Mouse (Mus musculus): ENCODE measurements at regions not wholly inside any gene's neighbourhood (a gene's known extent, or its start where the extent isn't known, plus 50 kb on each side); places are given as distances from the start of the nearest gene placed in this dataset.

- 97% methylated on average over 2 of the region's 2 CpGs for WGBS
- Histone ChIP-seq H3K9me3 (replicated peaks; ENCODE audit: control insufficient read depth, low read length) (no peaks in the 10 kb centered on the region), H3K4me2 (ENCODE audit: low read length) (no peak overlapping the region), H3K4me1 (ENCODE audit: control insufficient read depth, insufficient read depth, low read length) (no peaks in the 10 kb centered on the region), H3K9ac (ENCODE audit: low read length) (no peak overlapping the region), H3K27me3 (replicated peaks; ENCODE audit: control insufficient read depth, insufficient read depth, low read length) (no peaks in the 10 kb centered on the region), H3K36me3 (ENCODE audit: control insufficient read depth, insufficient read depth, low read length) (no peaks in the 10 kb centered on the region), H3K27ac (ENCODE audit: low read depth, low read length) (no peak overlapping the region), H3K4me3 (ENCODE audit: low read depth, low read length) (no peak overlapping the region)
- ATAC-seq (no peak), DNase-seq (ENCODE audit: low spot score) (no peak)
Observed at GRCm38 (mm10) chr16:46619871-46620270, 121.5 kb upstream of the Nectin3 start.

- Histone ChIP-seq H3K4me1 (ENCODE audit: control insufficient read depth, insufficient read depth, low read length) (no peaks in the 10 kb centered on the region), H3K4me2 (ENCODE audit: low read length) (no peak overlapping the region), H3K9ac (ENCODE audit: low read length) (no peak overlapping the region), H3K9me3 (replicated peaks; ENCODE audit: control insufficient read depth, low read length) (no peaks in the 10 kb centered on the region), H3K36me3 (ENCODE audit: control insufficient read depth, insufficient read depth, low read length) (no peaks in the 10 kb centered on the region), H3K27ac (ENCODE audit: low read depth, low read length) (no peak overlapping the region), H3K27me3 (replicated peaks; ENCODE audit: control insufficient read depth, insufficient read depth, low read length) (no peaks in the 10 kb centered on the region), H3K4me3 (ENCODE audit: low read depth, low read length) (no peak overlapping the region)
- DNase-seq (ENCODE audit: low spot score) (no peak), ATAC-seq (no peak)
- WGBS: 47% methylated on average over 13 of the region's 13 CpGs
Observed at GRCm38 (mm10) chr16:46617544-46618335, 119.4 kb upstream of the Nectin3 start.

- ATAC-seq: no peak
Observed at GRCm38 (mm10) chr16:46616606-46617005, 118.3 kb upstream of the Nectin3 start.

GRCm38 (mm10) chr16:46613062-46613818 lies 114.9 kb upstream of the Nectin3 start:
- 74% methylated on average over 5 of the region's 5 CpGs for WGBS
- ATAC-seq: no peak
- no peaks in the 10 kb centered on the region for H3K27me3 ChIP-seq (replicated peaks; ENCODE audit: control insufficient read depth, insufficient read depth, low read length)
- no peaks in the 10 kb centered on the region for H3K9me3 ChIP-seq (replicated peaks; ENCODE audit: control insufficient read depth, low read length)
- H3K4me2 ChIP-seq (ENCODE audit: low read length): no peak overlapping the region
- H3K36me3 ChIP-seq (ENCODE audit: control insufficient read depth, insufficient read depth, low read length): no peaks in the 10 kb centered on the region
- no peak overlapping the region for H3K4me3 ChIP-seq (ENCODE audit: low read depth, low read length)
- H3K4me1 ChIP-seq (ENCODE audit: control insufficient read depth, insufficient read depth, low read length): no peaks in the 10 kb centered on the region
- H3K27ac ChIP-seq (ENCODE audit: low read depth, low read length): no peak overlapping the region
- no peak overlapping the region for H3K9ac ChIP-seq (ENCODE audit: low read length)
- DNase-seq (ENCODE audit: low spot score): no peak

More at GRCm38 (mm10) chr16:46616606-46617005, 118.3 kb upstream of the Nectin3 start:
- Histone ChIP-seq H3K9ac (ENCODE audit: low read length) (no peak overlapping the region), H3K4me1 (ENCODE audit: control insufficient read depth, insufficient read depth, low read length) (no peaks in the 10 kb centered on the region), H3K27me3 (replicated peaks; ENCODE audit: control insufficient read depth, insufficient read depth, low read length) (no peaks in the 10 kb centered on the region), H3K9me3 (replicated peaks; ENCODE audit: control insufficient read depth, low read length) (no peaks in the 10 kb centered on the region), H3K4me2 (ENCODE audit: low read length) (no peak overlapping the region), H3K36me3 (ENCODE audit: control insufficient read depth, insufficient read depth, low read length) (no peaks in the 10 kb centered on the region), H3K4me3 (ENCODE audit: low read depth, low read length) (no peak overlapping the region), H3K27ac (ENCODE audit: low read depth, low read length) (no peak overlapping the region)
- no peak for DNase-seq (ENCODE audit: low spot score)

GRCm38 (mm10) chr16:46605879-46606203 lies 107.5 kb upstream of the Nectin3 start:
- ATAC-seq: peak; percentile 75
- no peak overlapping the region for H3K9ac ChIP-seq (ENCODE audit: low read length)

GRCm38 (mm10) chr16:46605001-46605878 lies 106.9 kb upstream of the Nectin3 start:
- WGBS: 64% methylated on average over 11 of the region's 11 CpGs
- DNase-seq (ENCODE audit: low spot score) (no peak), ATAC-seq (peak; percentile 59)
- no peaks in the 10 kb centered on the region for H3K9me3 ChIP-seq (replicated peaks; ENCODE audit: control insufficient read depth, low read length)
- H3K27ac ChIP-seq (ENCODE audit: low read depth, low read length): no peak overlapping the region
- no peak overlapping the region for H3K4me2 ChIP-seq (ENCODE audit: low read length)
- H3K9ac ChIP-seq (ENCODE audit: low read length): no peak overlapping the region
- no peaks in the 10 kb centered on the region for H3K4me1 ChIP-seq (ENCODE audit: control insufficient read depth, insufficient read depth, low read length)
- no peak overlapping the region for H3K4me3 ChIP-seq (ENCODE audit: low read depth, low read length)
- H3K27me3 ChIP-seq (replicated peaks; ENCODE audit: control insufficient read depth, insufficient read depth, low read length): no peaks in the 10 kb centered on the region
- H3K36me3 ChIP-seq (ENCODE audit: control insufficient read depth, insufficient read depth, low read length): no peaks in the 10 kb centered on the region

More at GRCm38 (mm10) chr16:46605879-46606203, 107.5 kb upstream of the Nectin3 start:
- H3K36me3 ChIP-seq (ENCODE audit: control insufficient read depth, insufficient read depth, low read length): no peaks in the 10 kb centered on the region
- no peak overlapping the region for H3K4me3 ChIP-seq (ENCODE audit: low read depth, low read length)
- DNase-seq (ENCODE audit: low spot score): peak; percentile 52
- H3K4me2 ChIP-seq (ENCODE audit: low read length): no peak overlapping the region
- no peak overlapping the region for H3K27ac ChIP-seq (ENCODE audit: low read depth, low read length)
- H3K4me1 ChIP-seq (ENCODE audit: control insufficient read depth, insufficient read depth, low read length): no peaks in the 10 kb centered on the region
- H3K9me3 ChIP-seq (replicated peaks; ENCODE audit: control insufficient read depth, low read length): no peaks in the 10 kb centered on the region
- H3K27me3 ChIP-seq (replicated peaks; ENCODE audit: control insufficient read depth, insufficient read depth, low read length): no peaks in the 10 kb centered on the region

- DNase-seq (ENCODE audit: low spot score) (no peak), ATAC-seq (no peak)
- H3K36me3 ChIP-seq (ENCODE audit: control insufficient read depth, insufficient read depth, low read length): no peaks in the 10 kb centered on the region
- no peak overlapping the region for H3K9ac ChIP-seq (ENCODE audit: low read length)
- WGBS: 30% methylated on average over 8 of the region's 8 CpGs
- no peak overlapping the region for H3K27ac ChIP-seq (ENCODE audit: low read depth, low read length)
- H3K9me3 ChIP-seq (replicated peaks; ENCODE audit: control insufficient read depth, low read length): no peaks in the 10 kb centered on the region
- H3K4me3 ChIP-seq (ENCODE audit: low read depth, low read length): no peak overlapping the region
- H3K4me1 ChIP-seq (ENCODE audit: control insufficient read depth, insufficient read depth, low read length): no peaks in the 10 kb centered on the region
- no peaks in the 10 kb centered on the region for H3K27me3 ChIP-seq (replicated peaks; ENCODE audit: control insufficient read depth, insufficient read depth, low read length)
- H3K4me2 ChIP-seq (ENCODE audit: low read length): no peak overlapping the region
Observed at GRCm38 (mm10) chr16:46592618-46593253, 94.4 kb upstream of the Nectin3 start.

GRCm38 (mm10) chr16:46587056-46587455 lies 88.7 kb upstream of the Nectin3 start:
- no peak for ATAC-seq
- H3K27me3 ChIP-seq (replicated peaks; ENCODE audit: control insufficient read depth, insufficient read depth, low read length): no peaks in the 10 kb centered on the region

More at GRCm38 (mm10) chr16:46587056-46587455, 88.7 kb upstream of the Nectin3 start:
- Histone ChIP-seq H3K4me2 (ENCODE audit: low read length) (no peak overlapping the region), H3K9ac (ENCODE audit: low read length) (no peak overlapping the region), H3K9me3 (replicated peaks; ENCODE audit: control insufficient read depth, low read length) (no peaks in the 10 kb centered on the region), H3K27ac (ENCODE audit: low read depth, low read length) (no peak overlapping the region), H3K4me3 (ENCODE audit: low read depth, low read length) (no peak overlapping the region), H3K36me3 (ENCODE audit: control insufficient read depth, insufficient read depth, low read length) (no peaks in the 10 kb centered on the region), H3K4me1 (ENCODE audit: control insufficient read depth, insufficient read depth, low read length) (no peaks in the 10 kb centered on the region)
- no peak for DNase-seq (ENCODE audit: low spot score)
- WGBS: 67% methylated on average over 1 of the region's 1 CpGs
